ENCODE assay signal across 8 mouse cellular contexts in genomic region chr10:20170605-20171088, GRCm38 (mm10). TPM values are rescaled to one million over a fixed set of nuclear protein-coding genes. Genes with fewer than 3 reads are reported as not detected.
A peak's percentile ranks its signal among the peaks of the same experiment; 100 is the strongest.
DNase-seq lines count a peak whose midpoint lies in the region; ATAC-seq lines count a peak whose summit lies in the region.

No protein-coding gene starts in this region.

- H3K27ac ChIP-seq in forebrain, embryonic 15.5 days (replicated peaks), result peak overlapping the region; percentile 47
- H3K27ac ChIP-seq in liver, embryonic 12.5 days, result no peak overlapping the region

- DNase-seq in ES-CJ7 (ENCODE audit: low read depth, low spot score), result peak; percentile 83
- peak; percentile 87 to 91 for DNase-seq in cerebellum, adult 18-20 months
- DNase-seq in heart, postnatal 14 days, result peak; percentile 55 to 78
- DNase-seq in kidney, postnatal 4 days, result peak; percentile 80 to 88
- DNase-seq in neural tube, embryonic 10.5 days (ENCODE audit: extremely low spot score, low spot score), result peak; percentile 78
- DNase-seq in thymus, postnatal 10 days (ENCODE audit: low spot score in 2 of 2), result peak; percentile 11 to 27

- H3K9me3 ChIP-seq in forebrain, embryonic 15.5 days, result no peaks in the 10 kb centered on the region
- no peaks in the 10 kb centered on the region for H3K9me3 ChIP-seq in liver, embryonic 12.5 days (replicated peaks)

- peak overlapping the region; percentile 67 for H3K4me2 ChIP-seq in forebrain, embryonic 15.5 days (replicated peaks)
- peak overlapping the region; percentile 56 for H3K4me2 ChIP-seq in liver, embryonic 12.5 days

- peaks cover 21% of the 10 kb centered on the region for H3K4me1 ChIP-seq in forebrain, embryonic 15.5 days
- peaks cover 19% of the 10 kb centered on the region for H3K4me1 ChIP-seq in liver, embryonic 12.5 days

- H3K36me3 ChIP-seq in forebrain, embryonic 15.5 days, result no peaks in the 10 kb centered on the region
- no peaks in the 10 kb centered on the region for H3K36me3 ChIP-seq in liver, embryonic 12.5 days

- peak overlapping the region; percentile 35 for H3K4me3 ChIP-seq in forebrain, embryonic 15.5 days
- H3K4me3 ChIP-seq in liver, embryonic 12.5 days, result no peak overlapping the region

- peak; percentile 97 for ATAC-seq in forebrain, embryonic 15.5 days (replicated peaks)
- peak; percentile 65 for ATAC-seq in liver, embryonic 12.5 days

- no peaks in the 10 kb centered on the region for H3K27me3 ChIP-seq in forebrain, embryonic 15.5 days
- H3K27me3 ChIP-seq in liver, embryonic 12.5 days (replicated peaks), result no peaks in the 10 kb centered on the region

- intact Hi-C loops in heart, postnatal 14 days (cut with DNase I), result no loop called here

- H3K9ac ChIP-seq in forebrain, embryonic 15.5 days (replicated peaks), result peak overlapping the region; percentile 39
- no peak overlapping the region for H3K9ac ChIP-seq in liver, embryonic 12.5 days

- 7% methylated on average over 11 of the region's 11 CpGs for WGBS in forebrain, embryonic 15.5 days
- 68% methylated on average over 11 of the region's 11 CpGs for WGBS in liver, embryonic 12.5 days (ENCODE audit: insufficient replicate concordance)

RNA-seq across cellular contexts. Expression of gene Map7, which starts 22.4 kb away (rescaled TPM):
- polyA plus RNA-seq in forebrain, embryonic 15.5 days (2015; fragmentation: Nextera tagmentation; extraction: Ambion mirVana), result 4.7 and 6.2 TPM in 2 replicates
- total RNA-seq in heart, postnatal 14 days (2021), result 10 to 100 TPM; 17.4 to 20.9 TPM
- 5.6 and 6.6 TPM in 2 replicates for polyA plus RNA-seq in liver, embryonic 12.5 days (2016; fragmentation: Nextera tagmentation; extraction: Ambion mirVana)

Comparison
In these comparisons a context has a peak if more than half of its experiments do, and no peak if none do; other contexts are left out.
1. DNase-seq: peak in every context shown above with its lines; median percentile 89 in cerebellum, adult 18-20 months; 84 in kidney, postnatal 4 days; 83 in ES-CJ7; 78 in neural tube, embryonic 10.5 days; 66 in heart, postnatal 14 days; 19 in thymus, postnatal 10 days.